Mouse (Mus musculus) MEL (cell line): ENCODE results near the gene Il18rap. TPM values are rescaled to one million over a fixed set of nuclear protein-coding genes. Genes with fewer than 3 reads are reported as not detected.

Source experiments
- DNase-seq: peaks from one replicate; pipeline ENCODE4 v3.0.0; 2011; ENCODE audit warnings: low read depth, low spot score
- H3K27ac ChIP-seq: 2 replicates; pipeline ENCODE4 v1.5.1; 2012; ENCODE audit warnings: low read depth, mild to moderate bottlenecking, control low read depth, low read length, moderate library complexity; ENCODE audit not compliant: control insufficient read depth
- H3K27me3 ChIP-seq, 2 experiments: fragments of 150-350 bp in 1 of 2; sonication (generic) in 1 of 2; 2 replicates each; pipeline ENCODE4 v1.6.1; 2012; ENCODE audit warnings: low read length in 2 of 2, mild to moderate bottlenecking in 2 of 2, improper control_type of control experiment in 1 of 2, moderate library complexity in 1 of 2; ENCODE audit not compliant: insufficient read depth in 2 of 2, control insufficient read depth in 1 of 2
- H3K36me3 ChIP-seq, 2 experiments: 2 replicates each; pipeline ENCODE4 v1.6.1; 2012 to 2014; ENCODE audit warnings: low read length in 2 of 2, improper control_type of control experiment in 1 of 2, inconsistent platforms in 1 of 2, mild to moderate bottlenecking in 1 of 2; ENCODE audit not compliant: insufficient read depth in 2 of 2, control insufficient read depth in 1 of 2
- H3K4me1 ChIP-seq, 2 experiments: fragments of 150-350 bp in 1 of 2; sonication (generic) in 1 of 2; 2 replicates each; pipeline ENCODE4 v1.6.1; 2012; ENCODE audit warnings: low read length in 2 of 2, improper control_type of control experiment in 1 of 2, mild to moderate bottlenecking in 1 of 2; ENCODE audit not compliant: insufficient read depth in 2 of 2, control insufficient read depth in 1 of 2
- H3K4me3 ChIP-seq, 2 experiments: fragments of 150-350 bp in 1 of 2; sonication (generic) in 1 of 2; 2 replicates each; pipeline ENCODE4 v1.5.1; 2012; ENCODE audit warnings: low read depth in 2 of 2, low read length in 2 of 2, mild to moderate bottlenecking in 2 of 2, moderate library complexity in 2 of 2, control low read depth in 1 of 2, improper control_type of control experiment in 1 of 2; ENCODE audit not compliant: control insufficient read depth in 1 of 2, insufficient read depth in 1 of 2
- H3K79me2 ChIP-seq: 2 replicates; pipeline ENCODE4 v1.6.1; 2012; ENCODE audit warnings: mild to moderate bottlenecking, low read length, moderate library complexity; ENCODE audit not compliant: control insufficient read depth, poor library complexity, insufficient read depth
- H3K9ac ChIP-seq: 2 replicates; pipeline ENCODE4 v1.6.1; 2012; ENCODE audit warnings: low read depth, mild to moderate bottlenecking, control low read depth, low read length, moderate library complexity; ENCODE audit not compliant: control insufficient read depth, poor library complexity, severe bottlenecking
- H3K9me3 ChIP-seq: fragments of 150-350 bp; sonication (generic); replicated peaks from 2 replicates; pipeline ENCODE4 v1.6.1; 2012; ENCODE audit warnings: mild to moderate bottlenecking, low read length, improper control_type of control experiment, moderate library complexity; ENCODE audit not compliant: insufficient read depth
- CHD2 ChIP-seq: IDR thresholded peaks from 2 replicates; pipeline ENCODE4 v1.6.1; 2011; ENCODE audit warnings: low read length, improper control_type of control experiment
- CTCF ChIP-seq, 3 experiments: IDR thresholded peaks in 2 of 3; conservative IDR thresholded peaks in 1 of 3; 2 replicates each; pipeline ENCODE4 v1.5.1; 2011 to 2012; ENCODE audit warnings: low read length in 3 of 3, low read depth in 2 of 3, mild to moderate bottlenecking in 2 of 3, improper control_type of control experiment in 1 of 3, inconsistent platforms in 1 of 3, mixed read lengths in 1 of 3, moderate library complexity in 1 of 3; ENCODE audit not compliant: control insufficient read depth in 1 of 3, insufficient read depth in 1 of 3, poor library complexity in 1 of 3, severe bottlenecking in 1 of 3
- GATA1 ChIP-seq: IDR thresholded peaks from 2 replicates; pipeline ENCODE4 v1.6.1; 2011; ENCODE audit warnings: low read depth, low read length, improper control_type of control experiment
- KAT2A ChIP-seq: conservative IDR thresholded peaks from 2 replicates; pipeline ENCODE4 v1.6.1; 2012; ENCODE audit warnings: low read depth, low read length, improper control_type of control experiment, inconsistent platforms
- MAFK ChIP-seq: IDR thresholded peaks from 2 replicates; pipeline ENCODE4 v1.6.1; 2011; ENCODE audit warnings: low read depth, mild to moderate bottlenecking, low read length, improper control_type of control experiment, borderline replicate concordance
- MAX ChIP-seq: IDR thresholded peaks from 2 replicates; pipeline ENCODE4 v1.6.1; 2011; ENCODE audit warnings: low read length, improper control_type of control experiment
- MXI1 ChIP-seq: IDR thresholded peaks from 2 replicates; pipeline ENCODE4 v1.6.1; 2011; ENCODE audit warnings: mild to moderate bottlenecking, low read depth, low read length, improper control_type of control experiment
- NELFE ChIP-seq: IDR thresholded peaks from 2 replicates; pipeline ENCODE4 v1.6.1; 2011; ENCODE audit warnings: low read depth, low read length, improper control_type of control experiment
- POLR2A ChIP-seq, 2 experiments: IDR thresholded peaks; 2 replicates each; pipeline ENCODE4 v1.6.1; 2011 to 2012; ENCODE audit warnings: low read length in 2 of 2, mild to moderate bottlenecking in 2 of 2, control low read depth in 1 of 2, improper control_type of control experiment in 1 of 2, low read depth in 1 of 2, moderate library complexity in 1 of 2; ENCODE audit not compliant: control insufficient read depth in 1 of 2, insufficient read depth in 1 of 2, poor library complexity in 1 of 2
- POLR2AphosphoS5 ChIP-seq: IDR thresholded peaks from 2 replicates; pipeline ENCODE4 v1.6.1; 2012; ENCODE audit warnings: low read depth, borderline replicate concordance, mild to moderate bottlenecking, inconsistent platforms, low read length, moderate library complexity, mixed read lengths
- RAD21 ChIP-seq: IDR thresholded peaks from 2 replicates; pipeline ENCODE4 v1.6.1; 2011; ENCODE audit warnings: mild to moderate bottlenecking, low read depth, low read length, improper control_type of control experiment
- SMC3 ChIP-seq: IDR thresholded peaks from 2 replicates; pipeline ENCODE4 v1.6.1; 2011; ENCODE audit warnings: low read depth, low read length, improper control_type of control experiment
- TCF12 ChIP-seq: IDR thresholded peaks from 2 replicates; pipeline ENCODE4 v1.6.1; 2014; ENCODE audit warnings: low read depth, mild to moderate bottlenecking, inconsistent platforms, low read length, improper control_type of control experiment, moderate library complexity
- USF1 ChIP-seq: IDR thresholded peaks from 2 replicates; pipeline ENCODE4 v1.6.1; 2014; ENCODE audit warnings: low read depth, mild to moderate bottlenecking, inconsistent platforms, low read length, improper control_type of control experiment, moderate library complexity
- ZC3H11A ChIP-seq: IDR thresholded peaks from 2 replicates; pipeline ENCODE4 v1.6.1; 2012; ENCODE audit warnings: low read depth, mild to moderate bottlenecking, inconsistent platforms, low read length, improper control_type of control experiment
- ZKSCAN1 ChIP-seq: IDR thresholded peaks from 2 replicates; pipeline ENCODE4 v1.6.1; 2012; ENCODE audit warnings: low read depth, mild to moderate bottlenecking, inconsistent platforms, low read length, improper control_type of control experiment, moderate library complexity
- ZMIZ1 ChIP-seq: IDR thresholded peaks from 2 replicates; pipeline ENCODE4 v1.6.1; 2012; ENCODE audit warnings: low read depth, mild to moderate bottlenecking, inconsistent platforms, low read length, improper control_type of control experiment, moderate library complexity
- polyA plus RNA-seq, 2 experiments: library from polyadenylated mRNA; stranded (reverse) in 1 of 2; unstranded in 1 of 2; fragments of >175 nt in 1 of 2; fragments of >200 nt in 1 of 2; gene quantifications; 2 replicates each; pipeline versions ENCODE4 v1.2.1 to v1.2.4; 2012; ENCODE audit warnings: low replicate concordance in 2 of 2, low read depth in 1 of 2; ENCODE audit not compliant: insufficient read length in 2 of 2, insufficient read depth in 1 of 2, missing spikeins in 1 of 2
- total RNA-seq: library from RNA; depleted of rRNA; stranded (reverse); fragments of 300-350 nt; gene quantifications from 2 replicates; pipeline ENCODE4 v1.2.3, GENCODE M21; 2012

Il18rap gene
- total and polyA plus RNA-seq, 3 experiments = not detected

GRCm38 (mm10) chr1:40499708-40500107 is 15.5 kb upstream of the Il18rap start:
- TF ChIP-seq MAFK (no peak), MAX (no peak)
- peaks cover 0 to 1% of the 10 kb centered on the region in 2 experiments; a peak in 1 of 4 replicates for H3K27me3 ChIP-seq
- H3K4me1 ChIP-seq = no peaks in the 10 kb centered on the region
- no peak overlapping the region for H3K4me3 ChIP-seq
- no peaks in the 10 kb centered on the region for H3K79me2 ChIP-seq
- H3K9me3 ChIP-seq = no peaks in the 10 kb centered on the region
- H3K27ac ChIP-seq = no peak overlapping the region
- no peak for DNase-seq
- no peak overlapping the region for H3K9ac ChIP-seq
- no peaks in the 10 kb centered on the region for H3K36me3 ChIP-seq

GRCm38 (mm10) chr1:40501126-40501525 is 14.0 kb upstream of the Il18rap start:
- H3K4me3 ChIP-seq = no peak overlapping the region
- H3K9ac ChIP-seq = no peak overlapping the region
- H3K36me3 ChIP-seq = no peaks in the 10 kb centered on the region
- no peak for TF ChIP-seq GATA1
- no peak for TF ChIP-seq KAT2A
- no peak for TF ChIP-seq POLR2AphosphoS5
- TF ChIP-seq NELFE = no peak
- no peak for TF ChIP-seq TCF12
- TF ChIP-seq CHD2 = no peak
- no peak for TF ChIP-seq ZMIZ1
- TF ChIP-seq MAFK = no peak
- TF ChIP-seq RAD21 = no peak
- no peak for TF ChIP-seq MXI1
- DNase-seq = no peak
- no peaks in the 10 kb centered on the region for H3K79me2 ChIP-seq
- H3K4me1 ChIP-seq = no peaks in the 10 kb centered on the region
- H3K9me3 ChIP-seq = no peaks in the 10 kb centered on the region
- H3K27ac ChIP-seq = no peak overlapping the region
- H3K27me3 ChIP-seq = peaks cover 0 to 1% of the 10 kb centered on the region in 2 experiments; a peak in 1 of 4 replicates

GRCm38 (mm10) chr1:40501546-40502398 is 13.4 kb upstream of the Il18rap start:
- no peak overlapping the region for H3K9ac ChIP-seq
- H3K27ac ChIP-seq = no peak overlapping the region
- no peak overlapping the region for H3K4me3 ChIP-seq

More at GRCm38 (mm10) chr1:40501546-40502398, 13.4 kb upstream of the Il18rap start:
- Histone ChIP-seq H3K79me2 (no peaks in the 10 kb centered on the region), H3K36me3 (no peaks in the 10 kb centered on the region), H3K9me3 (no peaks in the 10 kb centered on the region), H3K4me1 (no peaks in the 10 kb centered on the region)
- no peak for DNase-seq
- TF ChIP-seq KAT2A = no peak
- no peak for TF ChIP-seq GATA1
- TF ChIP-seq POLR2A (IDR thresholded peaks at IDR 0.05; ENCODE audit: control insufficient read depth in 1 of 2, insufficient read depth in 1 of 2, low read depth in 1 of 2, low read length in 2 of 2, poor library complexity in 1 of 2) = no peak
- no peak for TF ChIP-seq POLR2AphosphoS5
- TF ChIP-seq USF1 = no peak
- no peak for TF ChIP-seq SMC3
- no peak for TF ChIP-seq ZC3H11A
- no peak for TF ChIP-seq ZKSCAN1
- no peak for TF ChIP-seq TCF12
- TF ChIP-seq CTCF (IDR thresholded peaks at IDR 0.05 in 2 of 3, conservative IDR thresholded peaks at IDR 0.05 in 1 of 3; ENCODE audit: control insufficient read depth in 1 of 3, insufficient read depth in 1 of 3, low read depth in 2 of 3, low read length in 3 of 3, poor library complexity in 1 of 3, severe bottlenecking in 1 of 3) = no peak
- TF ChIP-seq, all 39 proteins: peak for 0
- H3K27me3 ChIP-seq = peaks cover 0 to 1% of the 10 kb centered on the region in 2 experiments; a peak in 1 of 4 replicates
